Mouse (Mus musculus) midbrain, embryonic 14.5 days (tissue): ENCODE results near the gene Gm9970. TPM values are rescaled to one million over a fixed set of nuclear protein-coding genes. Genes with fewer than 3 reads are reported as not detected.

ENCODE experiments used
- ATAC-seq: fragments of 200-750 bp; cut with Nextera tagmentation; 2 replicates; pipeline ENCODE4 v1.8.0; 2017; ENCODE audit warnings: moderate number of reproducible peaks, moderate library complexity; ENCODE audit not compliant: low FRiP score, low TSS enrichment
- DNase-seq: peaks from one replicate; pipeline ENCODE4 v3.0.0-alpha.2; 2015
- H3K27ac ChIP-seq: fragments of 300-500 bp; sonication (generic); replicated peaks from 2 replicates; pipeline ENCODE4 v1.5.1; 2014; ENCODE audit warnings: mild to moderate bottlenecking, low read depth, low read length, moderate library complexity
- H3K27me3 ChIP-seq: fragments of 300-500 bp; sonication (generic); 2 replicates; pipeline ENCODE4 v1.6.1; 2014; ENCODE audit warnings: low read length, control low read depth, mixed read lengths; ENCODE audit not compliant: control insufficient read depth, insufficient read depth
- H3K36me3 ChIP-seq: fragments of 300-500 bp; sonication (generic); 2 replicates; pipeline ENCODE4 v1.6.1; 2014; ENCODE audit warnings: low read length, control low read depth; ENCODE audit not compliant: control insufficient read depth, insufficient read depth
- H3K4me1 ChIP-seq: fragments of 300-500 bp; sonication (generic); 2 replicates; pipeline ENCODE4 v1.6.1; 2014; ENCODE audit warnings: mild to moderate bottlenecking, antibody characterized with exemption, low read length, control low read depth; ENCODE audit not compliant: control insufficient read depth, insufficient read depth
- H3K4me2 ChIP-seq: fragments of 300-500 bp; sonication (generic); 2 replicates; pipeline ENCODE4 v1.6.1; 2014; ENCODE audit warnings: mild to moderate bottlenecking, low read length, moderate library complexity
- H3K4me3 ChIP-seq: fragments of 300-500 bp; sonication (generic); replicated peaks from 2 replicates; pipeline ENCODE4 v1.5.1; 2014; ENCODE audit warnings: low read depth, low read length
- H3K9ac ChIP-seq: fragments of 300-500 bp; sonication (generic); replicated peaks from 2 replicates; pipeline ENCODE4 v1.6.1; 2014; ENCODE audit warnings: mild to moderate bottlenecking, low read length, moderate library complexity
- H3K9me3 ChIP-seq: fragments of 300-500 bp; sonication (generic); 2 replicates; pipeline ENCODE4 v1.6.1; 2016; ENCODE audit warnings: low read length, control low read depth, mixed read lengths; ENCODE audit not compliant: control insufficient read depth
- WGBS: fragments of 180-500 bp; shearing (Covaris S2); extraction: QIAGEN DNeasy Blood & Tissue Kit; methylation state at CpG from one replicate; pipeline ENCODE4 v1.1.7; 2014; 5-methylcytosine and 5-hydroxymethylcytosine counted together
- polyA plus RNA-seq: library from polyadenylated mRNA; unstranded; fragments of >200 nt; fragmentation: Nextera tagmentation; extraction: Ambion mirVana; gene quantifications from 2 replicates; pipeline ENCODE4 v1.2.1, GENCODE M21; 2014

The Gm9970 gene
- polyA plus RNA-seq, 1 experiment from 2014 or later, result 0.72 TPM

DNA sequence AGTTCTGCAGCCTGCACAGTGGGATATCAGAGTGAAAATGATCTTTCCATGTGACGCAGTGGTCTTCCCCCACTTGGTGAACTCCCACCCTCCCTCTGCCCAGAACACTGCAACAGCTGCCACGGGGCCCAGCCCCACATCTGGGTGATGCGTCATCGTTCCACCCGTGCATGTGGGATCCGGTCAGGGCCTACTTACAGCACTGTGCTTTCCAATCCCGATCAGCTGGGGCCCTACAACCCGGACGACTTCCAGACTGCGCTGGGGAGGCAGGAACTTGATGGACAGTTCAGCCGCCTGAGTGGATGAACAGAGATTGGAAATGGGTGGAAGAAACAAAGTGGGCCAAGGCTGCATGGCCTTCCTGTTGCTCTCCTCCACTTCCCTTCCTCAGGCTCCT lies 16.6 kb upstream of the Gm9970 start:
- WGBS, result 88% methylated on average over 11 of the region's 11 CpGs
- DNase-seq, result no peak
- Histone ChIP-seq H3K4me2 (no peak overlapping the region), H3K36me3 (peaks cover 86% of the 10 kb centered on the region), H3K4me1 (no peaks in the 10 kb centered on the region), H3K9me3 (no peaks in the 10 kb centered on the region), H3K27me3 (no peaks in the 10 kb centered on the region), H3K9ac (no peak overlapping the region), H3K27ac (no peak overlapping the region), H3K4me3 (no peak overlapping the region)
- ATAC-seq, result no peak

DNA sequence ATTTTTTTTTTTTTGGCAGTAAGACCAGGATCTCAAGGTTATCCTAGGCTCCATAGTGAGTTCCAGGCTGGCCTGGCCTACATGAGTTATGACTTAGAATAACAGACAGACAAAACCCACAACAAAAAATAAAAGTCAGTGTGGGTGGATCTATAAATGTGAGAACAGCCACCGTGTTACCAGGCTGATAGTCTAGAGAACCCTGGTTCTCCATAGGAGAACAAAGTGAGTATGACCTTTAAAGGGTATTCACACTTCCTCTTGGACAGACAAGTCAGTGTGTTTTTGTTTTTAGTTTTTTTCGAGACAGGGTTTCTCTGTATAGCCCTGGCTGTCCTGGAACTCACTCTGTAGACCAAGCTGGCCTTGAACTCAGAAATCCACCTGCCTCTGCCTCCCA lies 14.9 kb upstream of the Gm9970 start:
- ATAC-seq (no peak), DNase-seq (no peak)
- Histone ChIP-seq H3K4me3 (no peak overlapping the region), H3K9me3 (no peaks in the 10 kb centered on the region), H3K4me2 (no peak overlapping the region), H3K9ac (no peak overlapping the region), H3K27ac (no peak overlapping the region), H3K4me1 (0 out of 2 replicates have a peak, but pooled peaks cover 5% of the 10 kb centered on the region), H3K27me3 (no peaks in the 10 kb centered on the region), H3K36me3 (peaks cover 86% of the 10 kb centered on the region)
- 85% methylated on average over 2 of the region's 2 CpGs for WGBS

DNA sequence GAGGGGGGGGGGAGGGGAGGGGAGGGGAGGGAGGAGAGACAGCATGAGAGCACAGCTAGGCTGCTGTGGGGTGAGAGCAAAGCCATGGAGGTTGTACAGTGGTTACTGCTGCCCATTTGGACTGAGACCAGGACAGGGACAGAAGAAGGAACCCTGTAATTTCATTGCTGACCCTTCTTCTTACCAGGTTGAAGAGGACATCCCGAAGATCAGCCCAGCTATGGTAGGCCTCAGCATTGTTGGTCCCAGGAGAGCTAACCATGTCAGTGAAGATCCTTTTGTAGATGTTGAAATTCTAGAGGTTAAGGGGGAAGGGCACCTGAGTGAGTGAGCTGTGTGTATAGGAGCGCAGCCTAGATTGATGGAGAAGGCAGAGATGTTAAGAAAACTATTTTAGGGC lies 14.3 kb upstream of the Gm9970 start:
- DNase-seq, result no peak
- H3K9ac ChIP-seq, result no peak overlapping the region
- H3K27me3 ChIP-seq, result no peaks in the 10 kb centered on the region
- H3K27ac ChIP-seq, result no peak overlapping the region
- no peak overlapping the region for H3K4me2 ChIP-seq
- peaks cover 86% of the 10 kb centered on the region for H3K36me3 ChIP-seq
- WGBS, result 94% methylated on average over 2 of the region's 2 CpGs
- ATAC-seq, result no peak
- no peak overlapping the region for H3K4me3 ChIP-seq
- 0 out of 2 replicates have a peak, but pooled peaks cover 5% of the 10 kb centered on the region for H3K4me1 ChIP-seq
- H3K9me3 ChIP-seq, result no peaks in the 10 kb centered on the region

DNA sequence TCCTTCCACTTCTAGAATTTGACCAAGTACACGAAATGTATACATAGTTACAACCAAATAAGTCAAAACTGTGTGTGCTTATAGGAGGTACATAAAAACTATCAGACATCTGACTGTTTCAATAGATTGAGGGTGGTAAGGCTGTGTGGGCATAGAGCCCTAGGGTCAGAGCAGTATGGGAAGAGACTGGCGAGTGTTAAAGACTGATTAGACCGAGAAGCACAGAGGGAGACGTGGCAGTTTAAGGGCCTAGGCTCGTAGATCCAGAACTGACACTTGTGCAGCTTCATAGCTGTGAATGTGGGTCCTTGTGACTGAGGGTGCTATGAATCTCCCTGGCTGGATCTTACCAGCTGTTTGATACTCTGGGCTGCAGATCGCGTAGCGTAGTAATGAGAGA lies 13.9 kb upstream of the Gm9970 start:
- Histone ChIP-seq H3K9ac (no peak overlapping the region), H3K4me2 (no peak overlapping the region), H3K27me3 (no peaks in the 10 kb centered on the region), H3K9me3 (no peaks in the 10 kb centered on the region), H3K4me1 (0 out of 2 replicates have a peak, but pooled peaks cover 5% of the 10 kb centered on the region), H3K36me3 (peaks cover 86% of the 10 kb centered on the region), H3K4me3 (no peak overlapping the region), H3K27ac (no peak overlapping the region)
- DNase-seq (no peak), ATAC-seq (no peak)
- 86% methylated on average over 8 of the region's 8 CpGs for WGBS

DNA sequence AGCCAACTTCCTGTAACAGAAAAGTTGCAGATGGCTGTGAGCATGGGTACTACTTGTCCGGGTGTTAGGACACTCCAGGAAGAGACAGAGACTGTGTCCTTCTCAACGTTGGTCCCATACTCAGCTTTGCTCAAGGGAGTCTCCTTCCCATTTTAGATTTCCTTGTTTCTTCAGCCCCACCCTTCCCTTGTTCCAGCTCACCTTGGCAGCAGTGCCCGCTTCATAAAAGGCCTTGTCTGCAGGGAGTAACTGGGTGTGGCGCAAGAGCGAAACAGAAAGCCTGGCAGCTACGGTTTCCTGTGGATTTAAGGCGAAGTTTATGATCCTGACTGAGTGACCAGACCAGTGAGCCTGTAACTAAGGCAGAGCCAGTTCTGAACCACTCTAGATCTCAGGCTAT lies 13.4 kb upstream of the Gm9970 start:
- 0 out of 2 replicates have a peak, but pooled peaks cover 5% of the 10 kb centered on the region for H3K4me1 ChIP-seq
- H3K9me3 ChIP-seq, result no peaks in the 10 kb centered on the region
- no peak overlapping the region for H3K4me2 ChIP-seq
- no peak overlapping the region for H3K4me3 ChIP-seq
- H3K9ac ChIP-seq, result no peak overlapping the region
- DNase-seq (no peak), ATAC-seq (no peak)
- no peaks in the 10 kb centered on the region for H3K27me3 ChIP-seq
- WGBS, result 88% methylated on average over 7 of the region's 7 CpGs
- H3K36me3 ChIP-seq, result peaks cover 86% of the 10 kb centered on the region
- no peak overlapping the region for H3K27ac ChIP-seq

DNA sequence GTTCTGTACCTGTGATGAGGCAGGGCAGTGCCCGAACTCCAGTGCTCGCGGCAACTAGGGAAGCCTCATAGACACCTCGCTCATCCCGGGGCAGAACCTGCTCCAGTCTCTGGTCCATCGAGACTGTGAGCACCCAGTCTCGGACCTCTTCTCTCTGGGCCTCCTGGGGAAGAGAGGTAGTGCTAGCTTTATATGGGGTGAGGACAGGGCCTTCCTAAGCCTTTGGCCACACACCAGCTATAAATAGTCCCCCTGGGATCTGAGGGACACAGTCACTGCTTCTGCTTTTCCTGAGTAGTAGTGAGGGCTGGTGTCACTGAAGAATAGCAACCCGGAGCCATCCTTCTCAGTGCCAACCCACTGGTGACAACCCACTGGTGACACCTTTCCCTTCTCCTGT lies 12.8 kb upstream of the Gm9970 start:
- no peak for ATAC-seq

DNA sequence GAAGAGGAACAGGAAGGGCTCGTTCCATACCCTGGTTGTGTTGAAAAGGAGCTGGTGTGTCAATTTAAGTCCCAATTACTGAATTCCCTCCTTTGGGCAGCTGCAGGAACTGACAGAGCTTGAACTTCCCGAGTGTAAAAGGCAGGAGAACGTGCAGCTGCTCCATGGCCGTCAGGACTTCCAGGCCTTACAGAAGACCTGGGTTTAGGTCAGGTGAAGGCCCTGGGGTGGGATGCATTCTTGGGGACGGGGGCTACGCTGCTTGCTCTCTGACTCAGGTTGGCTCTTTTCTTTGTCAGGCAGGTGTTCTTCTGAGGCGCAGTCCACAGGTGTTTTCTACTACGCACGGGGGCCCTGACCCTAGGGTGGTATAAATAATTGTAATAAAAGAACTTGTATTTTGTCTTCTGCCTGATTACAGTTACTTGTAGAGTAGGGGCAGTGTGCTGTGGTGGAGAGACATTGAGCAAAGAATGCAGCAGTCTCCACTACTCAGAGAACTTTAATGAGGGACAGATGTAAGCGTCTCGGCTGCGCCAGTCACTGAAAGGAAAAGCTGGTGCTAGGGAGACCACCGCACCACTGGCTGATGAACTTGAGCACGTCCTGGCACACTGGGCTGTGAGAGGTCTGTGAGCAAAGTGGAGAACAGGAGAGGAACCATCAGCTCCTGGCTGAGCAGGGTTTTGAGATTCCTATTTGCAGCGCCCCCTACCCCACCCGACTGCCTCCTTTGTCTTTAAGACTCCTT lies 11.9 kb upstream of the Gm9970 start:
- H3K27me3 ChIP-seq, result no peaks in the 10 kb centered on the region
- DNase-seq (no peak), ATAC-seq (no peak)
- H3K4me2 ChIP-seq, result no peak overlapping the region
- H3K4me3 ChIP-seq, result no peak overlapping the region
- no peak overlapping the region for H3K27ac ChIP-seq
- peaks cover 93% of the 10 kb centered on the region for H3K36me3 ChIP-seq
- H3K9me3 ChIP-seq, result no peaks in the 10 kb centered on the region
- WGBS, result 88% methylated on average over 16 of the region's 16 CpGs
- H3K9ac ChIP-seq, result no peak overlapping the region
- 0 out of 2 replicates have a peak, but pooled peaks cover 5% of the 10 kb centered on the region for H3K4me1 ChIP-seq

More for the DNA sequence above, 12.8 kb upstream of the Gm9970 start:
- H3K27ac ChIP-seq, result no peak overlapping the region
- H3K9ac ChIP-seq, result no peak overlapping the region
- DNase-seq, result no peak
- H3K4me3 ChIP-seq, result no peak overlapping the region
- no peaks in the 10 kb centered on the region for H3K9me3 ChIP-seq
- H3K36me3 ChIP-seq, result peaks cover 86% of the 10 kb centered on the region
- no peak overlapping the region for H3K4me2 ChIP-seq
- no peaks in the 10 kb centered on the region for H3K27me3 ChIP-seq
- WGBS, result 91% methylated on average over 8 of the region's 8 CpGs
- H3K4me1 ChIP-seq, result 0 out of 2 replicates have a peak, but pooled peaks cover 5% of the 10 kb centered on the region

DNA sequence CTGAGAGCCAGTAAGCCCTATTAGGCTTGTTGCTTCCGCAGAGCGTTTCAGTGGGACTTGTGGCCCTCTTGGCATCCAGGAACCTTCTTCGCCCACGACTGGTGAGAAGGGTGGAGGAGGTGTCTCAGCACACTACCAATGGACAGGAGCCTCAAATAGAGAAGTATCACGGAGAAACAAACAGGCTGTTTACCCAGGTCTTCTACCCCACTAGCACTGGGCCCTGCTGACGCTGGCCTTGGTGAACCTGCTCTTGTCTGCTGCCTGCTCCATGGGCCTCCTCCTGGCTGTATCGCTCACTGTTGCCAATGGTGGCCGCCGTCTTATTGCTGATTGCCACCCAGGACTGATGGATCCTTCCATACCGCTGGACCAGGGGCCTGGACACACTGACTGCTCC lies 11.1 kb upstream of the Gm9970 start:
- Histone ChIP-seq H3K27me3 (no peaks in the 10 kb centered on the region), H3K4me1 (0 out of 2 replicates have a peak, but pooled peaks cover 5% of the 10 kb centered on the region), H3K9me3 (no peaks in the 10 kb centered on the region), H3K36me3 (peaks cover 94% of the 10 kb centered on the region), H3K4me3 (no peak overlapping the region), H3K27ac (no peak overlapping the region), H3K9ac (no peak overlapping the region), H3K4me2 (no peak overlapping the region; the same call in 1 of the 2 replicates)
- ATAC-seq, result no peak
- DNase-seq, result no peak
- WGBS, result 67% methylated on average over 10 of the region's 10 CpGs

DNA sequence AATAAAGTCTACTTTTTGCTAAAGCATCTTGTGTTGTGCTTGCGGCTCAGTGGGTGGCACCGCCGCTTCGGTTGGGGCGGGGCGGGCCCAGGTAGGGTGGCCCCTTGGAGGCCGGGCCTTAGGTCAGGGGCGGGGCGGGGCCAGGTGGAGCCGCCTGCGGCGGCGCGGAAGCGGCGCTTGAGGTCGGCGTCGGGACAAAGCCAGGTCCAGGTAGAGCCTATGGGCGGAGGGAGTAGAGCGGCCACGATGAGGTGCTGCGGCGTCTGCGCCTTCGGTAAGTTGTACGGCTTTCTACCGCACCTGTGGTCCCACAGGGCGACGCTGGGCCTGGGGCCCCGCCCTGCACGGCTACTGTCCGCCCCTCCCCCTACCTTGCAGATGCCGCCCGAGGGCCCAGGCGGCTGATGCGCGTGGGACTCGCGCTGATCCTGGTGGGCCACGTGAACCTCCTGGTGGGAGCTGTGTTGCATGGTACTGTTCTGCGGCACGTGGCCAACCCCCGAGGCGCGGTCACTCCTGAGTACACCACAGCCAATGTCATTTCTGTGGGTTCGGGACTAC lies 10.6 kb upstream of the Gm9970 start, which contains the start of gene Krtcap3:
Gene Krtcap3 (plus strand): TSS at position 151 of the 561 bp plus-strand sequence.
- 0 out of 2 replicates have a peak, but pooled peaks cover 5% of the 10 kb centered on the region for H3K4me1 ChIP-seq
- H3K4me3 ChIP-seq, result no peak within 1 kb of the TSS
- H3K36me3 ChIP-seq, result peaks cover 97% of the 10 kb centered on the region
- 18% methylated on average over 47 of the region's 47 CpGs for WGBS
- no peak within 1 kb of the TSS for H3K9ac ChIP-seq
- no peak within 1 kb of the TSS; the same call in 1 of the 2 replicates for H3K4me2 ChIP-seq
- H3K27me3 ChIP-seq, result no peaks in the 10 kb centered on the region
- H3K27ac ChIP-seq, result no peak within 1 kb of the TSS
- H3K9me3 ChIP-seq, result no peaks in the 10 kb centered on the region
- DNase-seq, result peak; percentile 27
- ATAC-seq, result peak; percentile 64
